Mouse (Mus musculus) thymus, postnatal 10 days (tissue): ENCODE measurements around the gene Foxn2.
"Not testable (repeated sequence)": the region's sequence is repeated elsewhere in the genome, so short reads cannot be mapped to it uniquely, and the experiment has no call there.

Experiments
- DNase-seq, 2 experiments: peaks; one replicate each; pipeline ENCODE4 v3.0.0; 2021; ENCODE audit warnings: low spot score in 2 of 2

The Foxn2 gene

DNA sequence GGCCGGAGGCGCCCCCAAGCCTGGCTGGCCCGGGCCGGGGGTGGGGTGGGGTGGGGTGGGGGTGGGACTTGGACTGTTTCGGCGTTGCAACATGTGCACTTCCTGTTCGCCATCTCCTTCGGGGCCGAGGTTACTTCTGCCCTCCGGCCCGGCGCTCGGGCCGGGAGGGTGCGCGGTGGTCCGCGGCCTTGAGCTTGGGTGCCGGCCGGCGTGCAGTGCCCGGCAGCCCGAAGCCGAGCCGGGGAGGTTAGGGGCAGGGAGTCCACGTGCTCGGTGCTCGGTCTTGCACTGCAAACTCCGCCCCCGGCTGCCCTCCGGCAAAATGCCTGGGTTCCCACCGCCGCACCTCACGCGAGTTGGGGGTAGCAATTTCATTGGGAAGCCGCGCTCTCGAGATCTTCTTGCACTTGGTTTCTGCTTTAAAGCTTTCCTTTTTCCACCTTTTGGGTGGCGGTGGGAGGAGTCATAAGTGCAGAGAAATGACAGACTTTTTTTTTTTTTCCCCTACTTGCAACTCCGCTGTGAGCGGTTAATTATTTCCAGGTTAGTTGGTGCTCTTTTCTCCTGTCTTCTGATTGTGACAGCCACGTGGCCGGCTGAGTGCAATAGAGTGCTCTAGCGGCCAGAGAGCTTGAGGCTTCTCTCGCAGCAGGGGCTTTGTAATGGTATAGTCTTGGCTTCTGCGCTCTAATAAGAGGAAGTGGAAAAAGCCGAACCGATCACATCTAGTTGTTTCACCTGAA lies 1.1 kb downstream of the Foxn2 start:
- peak; percentile 49 to 61 for DNase-seq

DNA sequence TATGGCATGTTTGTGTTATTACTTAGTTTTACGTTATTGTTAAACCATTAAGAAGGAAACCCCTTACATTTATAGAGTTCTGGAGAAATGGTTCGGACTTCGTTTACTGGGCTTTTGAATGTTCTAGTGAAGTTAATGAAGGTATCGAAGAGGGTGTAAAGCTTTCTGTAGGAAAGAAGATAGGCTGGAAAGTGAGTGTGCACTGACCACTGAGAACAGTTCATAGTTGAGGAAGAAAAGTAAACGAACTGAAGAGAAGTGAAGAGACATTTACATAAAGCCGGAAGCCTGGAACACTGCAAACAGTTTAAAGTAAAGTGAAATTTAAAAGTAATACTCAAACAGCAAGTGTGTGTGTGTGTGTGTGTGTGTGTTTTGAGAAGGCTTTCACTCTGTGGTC lies 2.1 kb downstream of the Foxn2 start:
- DNase-seq = no peak

DNA sequence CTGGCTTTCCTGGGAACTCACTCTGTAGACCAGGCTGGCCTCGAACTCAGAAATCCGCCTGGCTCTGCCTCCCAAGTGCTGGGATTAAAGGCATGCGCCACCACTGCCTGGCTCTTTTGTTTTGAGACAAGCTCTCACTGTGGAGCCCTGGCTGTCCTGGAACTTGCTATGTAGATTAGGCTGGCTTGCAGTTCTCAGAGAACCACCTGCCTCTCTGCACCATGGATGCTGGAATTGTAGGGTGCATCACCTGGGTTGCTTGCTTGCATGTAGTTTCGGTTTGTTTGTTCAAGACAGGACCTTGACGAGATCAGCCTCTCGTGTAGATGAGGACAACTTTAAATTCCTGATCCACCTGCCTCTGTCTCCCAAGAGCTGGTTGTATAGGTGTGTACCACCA lies 2.7 kb downstream of the Foxn2 start:
- DNase-seq = no peak

DNA sequence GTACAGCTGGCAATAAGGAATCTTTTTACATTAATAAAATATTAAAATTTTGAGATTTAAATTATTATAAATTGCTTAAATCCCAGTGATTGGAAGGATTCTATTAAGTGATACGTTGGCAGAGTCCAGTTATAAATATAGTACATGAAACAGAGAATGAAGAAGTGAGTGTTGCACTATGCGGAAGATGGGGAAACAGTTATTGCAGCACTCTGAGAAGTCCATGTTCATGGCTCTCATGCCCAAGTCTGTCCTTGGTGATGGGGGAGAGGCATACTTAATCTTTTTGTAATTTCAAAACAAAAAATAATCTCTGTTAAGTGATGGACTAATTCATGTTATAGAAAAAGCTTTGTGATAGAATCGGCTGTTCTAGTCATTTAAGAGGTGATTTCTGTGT lies 17.6 kb downstream of the Foxn2 start:
- DNase-seq = no peak

DNA sequence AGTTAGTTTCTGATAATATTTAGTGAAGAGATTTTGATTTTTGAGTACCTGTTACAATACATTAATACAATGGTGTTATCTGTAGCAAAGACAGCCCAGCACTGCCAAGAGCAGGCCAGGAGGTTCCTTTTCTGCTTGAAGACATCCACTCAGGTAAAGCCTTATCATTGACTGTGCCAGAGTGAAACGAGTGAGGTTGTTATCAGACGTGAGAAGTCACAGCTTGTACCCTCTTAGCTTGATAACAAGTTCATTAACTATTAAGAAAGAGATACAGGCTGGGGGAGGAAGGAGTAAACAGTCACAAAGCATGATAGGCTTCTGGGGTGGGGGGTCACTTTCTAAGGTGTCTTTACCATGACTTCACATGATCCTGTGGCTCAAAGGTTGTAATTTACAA lies 19.0 kb downstream of the Foxn2 start:
- DNase-seq = no peak

DNA sequence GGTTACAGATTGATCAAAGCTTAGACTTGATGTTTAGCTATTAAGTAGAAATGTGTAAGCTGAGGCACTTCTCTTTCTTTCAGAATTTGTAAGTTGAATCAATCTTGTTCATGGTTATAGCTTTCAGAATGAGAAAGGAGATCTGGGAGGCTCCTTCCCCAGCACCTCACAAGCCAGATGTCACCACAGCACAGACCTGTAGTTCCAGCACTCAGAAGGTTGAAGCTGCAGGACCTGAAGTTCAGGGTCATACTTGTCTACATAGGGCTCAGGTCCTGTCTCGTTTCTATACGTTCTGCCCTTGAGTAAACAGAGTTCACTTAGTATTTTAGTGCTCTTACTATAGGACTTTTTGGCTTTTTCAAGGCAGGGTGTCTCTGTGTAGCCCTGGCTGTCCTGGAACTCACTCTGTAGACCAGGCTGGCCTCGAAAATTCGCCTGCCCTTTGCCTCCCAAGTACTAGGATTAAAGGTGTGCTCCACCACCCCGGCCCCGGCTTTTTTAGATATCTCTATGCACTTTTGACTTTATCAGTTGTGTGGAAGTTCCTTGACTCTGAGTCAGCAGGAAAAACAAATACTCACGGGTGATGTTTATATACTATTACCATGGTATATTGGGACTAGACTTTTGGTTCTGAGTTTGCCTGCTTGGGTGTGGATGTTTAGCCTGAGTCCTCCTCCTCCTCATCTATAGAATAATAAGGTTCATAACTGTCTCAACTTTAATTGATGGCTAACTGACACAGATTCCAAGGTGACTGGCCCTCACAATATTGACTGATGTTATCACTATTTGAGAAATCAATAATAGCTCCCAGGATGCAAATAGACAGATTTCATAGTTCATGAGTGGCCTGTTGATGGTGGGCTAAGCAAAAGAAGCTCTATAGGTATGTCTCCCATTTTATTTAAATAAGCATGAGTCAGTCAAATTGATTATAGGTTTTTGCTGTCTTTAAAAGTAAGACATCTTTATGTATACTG lies 19.7 kb downstream of the Foxn2 start:
- no peak for DNase-seq

DNA sequence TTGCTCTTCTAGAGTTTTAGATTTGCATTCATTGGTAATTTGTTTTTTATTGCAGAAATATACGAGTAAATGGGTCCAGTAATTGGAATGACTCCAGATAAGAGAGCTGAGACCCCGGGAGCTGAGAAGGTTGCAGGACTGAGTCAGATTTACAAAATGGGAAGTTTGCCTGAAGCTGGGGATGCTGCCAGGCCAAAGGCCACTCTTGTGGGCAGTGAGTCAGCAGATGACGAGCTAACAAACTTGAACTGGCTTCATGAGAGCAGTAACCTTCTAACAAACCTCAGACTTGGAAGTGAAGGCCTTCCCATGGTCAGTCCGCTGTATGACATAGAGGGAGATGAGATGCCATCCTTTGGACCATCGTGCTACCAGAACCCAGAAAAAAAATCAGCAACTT lies 22.1 kb downstream of the Foxn2 start:
- DNase-seq = no peak

DNA sequence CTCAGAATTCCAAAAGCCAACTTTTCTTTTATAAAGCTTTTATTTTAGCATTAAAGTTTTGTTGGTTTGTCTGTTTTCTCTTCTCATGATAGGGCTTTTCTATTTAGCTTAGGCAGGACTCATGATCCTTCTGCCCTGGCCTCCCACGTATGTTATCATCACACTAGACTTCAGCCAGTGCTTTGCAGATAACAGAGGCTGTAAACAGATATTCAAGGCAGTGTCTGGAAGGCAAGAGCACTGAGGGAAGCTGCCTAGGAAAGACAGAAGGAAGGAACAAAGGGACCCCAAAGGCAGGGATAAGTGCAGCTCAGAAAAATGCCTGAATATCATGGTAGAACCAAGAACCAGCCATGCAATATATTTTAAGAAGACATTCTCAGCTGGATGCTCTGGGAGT lies 26.1 kb downstream of the Foxn2 start:
- no peak for DNase-seq

DNA sequence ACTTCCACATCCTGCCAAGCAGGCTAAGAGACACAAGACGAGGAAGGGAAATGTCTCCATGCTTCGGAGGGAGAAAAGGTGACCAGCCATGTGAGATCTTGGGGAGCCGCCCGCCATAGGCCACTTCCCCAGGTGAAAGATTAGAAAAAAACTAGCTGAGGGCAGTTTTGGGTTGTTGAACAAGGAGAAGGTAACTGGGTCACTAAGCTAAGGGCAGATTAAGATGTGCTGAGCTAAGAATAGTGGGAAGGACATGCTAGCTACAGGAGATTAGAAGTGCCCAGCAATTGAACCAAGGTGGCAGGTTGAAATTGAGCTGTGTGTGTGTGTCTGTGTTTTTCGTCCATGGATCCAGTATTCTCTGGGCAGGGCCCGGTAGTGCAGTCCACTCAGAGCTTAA lies 27.2 kb downstream of the Foxn2 start:
- no peak for DNase-seq

DNA sequence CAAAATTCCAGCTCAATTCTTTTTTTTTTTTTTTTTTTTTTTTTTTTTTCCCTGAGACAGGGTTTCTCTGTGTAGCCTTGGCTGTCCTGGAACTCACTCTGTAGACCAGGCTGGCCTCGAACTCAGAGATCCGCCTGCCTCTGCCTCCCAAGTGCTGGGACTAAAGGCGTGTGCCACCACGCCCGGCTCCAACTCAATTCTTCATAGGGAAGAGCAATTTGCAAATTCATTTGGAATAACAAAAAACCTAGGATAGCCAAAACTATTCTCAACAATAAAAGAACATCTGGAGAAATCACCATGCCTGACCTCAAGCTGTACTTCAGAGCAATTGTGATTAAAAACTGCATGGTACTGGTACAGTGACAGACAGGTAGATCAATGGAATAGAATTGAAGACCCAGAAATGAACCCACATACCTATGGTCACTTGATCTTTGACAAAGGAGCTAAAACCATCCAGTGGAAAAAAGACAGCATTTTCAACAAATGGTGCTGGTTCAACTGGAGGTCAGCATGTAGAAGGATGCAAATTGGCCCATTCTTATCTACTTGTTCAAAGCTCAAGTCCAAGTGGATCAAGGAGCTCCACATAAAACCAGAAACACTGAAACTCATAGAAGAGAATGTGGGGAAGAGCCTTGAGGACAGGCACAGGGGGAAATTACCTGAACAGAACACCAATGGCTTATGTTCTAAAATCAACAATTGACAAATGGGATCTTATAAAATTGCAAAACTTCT lies 28.3 kb downstream of the Foxn2 start:
- DNase-seq = not testable (repeated sequence)

DNA sequence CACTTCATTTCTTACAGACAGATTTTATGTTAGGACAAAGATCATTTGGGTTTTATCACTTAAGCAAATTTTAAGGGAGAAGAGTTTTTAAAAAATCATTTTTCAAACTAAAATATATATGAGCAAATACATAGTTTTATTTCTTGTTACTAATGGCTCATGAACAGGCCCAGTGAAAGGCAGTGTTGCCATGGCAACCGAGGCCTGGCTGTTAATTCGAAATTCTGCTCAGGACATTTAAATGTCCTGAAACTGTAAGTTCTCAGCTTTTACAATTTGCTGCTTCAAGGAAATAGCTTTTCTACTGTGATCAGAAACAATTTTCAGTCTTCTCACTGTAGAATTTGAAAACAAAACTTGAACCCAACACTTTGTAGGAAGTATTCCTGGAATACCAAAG lies 33.3 kb downstream of the Foxn2 start:
- DNase-seq = no peak

DNA sequence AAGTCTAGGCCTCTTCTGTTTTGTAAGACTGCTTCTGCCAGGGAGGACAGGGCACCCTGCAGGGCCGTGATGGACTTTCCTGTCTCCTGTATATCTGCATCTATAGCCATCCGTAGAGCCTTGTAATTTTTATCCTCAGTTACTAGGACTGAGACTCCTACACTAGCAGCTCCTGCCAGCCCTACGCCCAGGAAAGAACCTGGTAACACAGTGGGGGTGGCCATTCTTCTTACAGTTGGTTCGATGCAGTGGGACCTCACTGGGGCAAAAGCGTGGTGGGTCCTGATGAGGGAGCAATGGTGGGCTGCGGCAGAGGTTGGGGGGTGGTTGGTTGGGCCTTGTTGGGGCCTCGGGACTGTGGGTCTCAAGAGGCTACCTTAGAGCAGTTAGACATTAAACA lies 36.7 kb downstream of the Foxn2 start:
- no peak for DNase-seq

DNA sequence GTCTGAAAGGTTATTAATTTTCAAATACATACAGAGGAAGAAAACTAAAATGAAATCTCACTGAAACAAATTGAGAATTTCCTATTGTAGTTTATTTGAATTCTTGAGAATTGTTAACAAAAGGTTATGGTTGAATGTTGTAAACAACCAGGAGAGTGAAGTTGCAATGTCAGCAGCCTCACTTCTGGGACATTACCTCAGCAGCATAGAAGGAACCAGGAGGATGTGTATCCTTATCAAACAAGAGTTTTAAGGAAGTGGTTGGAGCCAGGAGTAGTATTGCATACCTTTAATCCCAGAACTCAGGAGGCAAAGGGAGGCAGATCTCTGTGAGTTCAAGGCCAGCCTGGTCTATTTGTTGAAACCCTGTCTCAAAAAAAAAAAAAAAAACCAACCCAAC lies 37.2 kb downstream of the Foxn2 start:
- no peak for DNase-seq

DNA sequence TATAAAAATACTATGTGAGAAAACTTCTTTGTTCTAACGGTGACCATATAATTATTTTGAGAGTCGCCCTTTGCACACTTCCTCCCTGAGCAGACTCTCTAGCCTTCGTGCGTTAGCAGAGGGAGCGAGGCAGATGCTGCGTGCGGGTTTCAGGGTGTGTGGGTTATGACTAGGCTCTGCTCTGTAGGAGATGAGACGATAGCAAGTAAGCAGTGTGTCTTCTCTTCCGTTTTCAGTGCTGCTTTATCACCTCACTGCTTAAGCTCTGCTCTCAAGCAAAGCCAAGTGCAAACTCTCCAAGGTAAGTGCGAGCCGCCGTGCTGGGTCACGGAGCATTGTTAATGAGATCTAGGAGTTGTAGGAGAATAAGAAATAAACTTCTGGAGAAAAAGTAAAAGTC lies 38.5 kb downstream of the Foxn2 start:
- DNase-seq = no peak

DNA sequence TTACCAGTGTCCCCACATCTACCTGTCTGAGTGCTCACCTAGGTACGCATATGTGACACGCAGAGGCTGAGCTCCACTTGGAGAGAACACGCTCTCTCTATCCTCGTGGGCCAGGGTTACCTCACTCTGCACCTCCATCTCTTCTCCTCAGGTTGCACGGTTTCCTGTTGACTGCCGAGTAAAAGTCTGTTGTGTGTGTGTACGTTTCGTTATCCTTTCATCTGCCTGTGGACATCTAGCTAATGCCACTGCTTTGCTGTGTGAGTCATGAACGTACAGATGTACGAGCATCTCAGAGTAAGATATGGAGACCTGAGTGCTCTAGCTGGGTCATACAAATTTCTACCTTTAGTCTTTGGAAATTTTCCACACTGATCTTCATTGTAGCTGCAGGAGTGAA lies 39.9 kb downstream of the Foxn2 start:
- DNase-seq = no peak

DNA sequence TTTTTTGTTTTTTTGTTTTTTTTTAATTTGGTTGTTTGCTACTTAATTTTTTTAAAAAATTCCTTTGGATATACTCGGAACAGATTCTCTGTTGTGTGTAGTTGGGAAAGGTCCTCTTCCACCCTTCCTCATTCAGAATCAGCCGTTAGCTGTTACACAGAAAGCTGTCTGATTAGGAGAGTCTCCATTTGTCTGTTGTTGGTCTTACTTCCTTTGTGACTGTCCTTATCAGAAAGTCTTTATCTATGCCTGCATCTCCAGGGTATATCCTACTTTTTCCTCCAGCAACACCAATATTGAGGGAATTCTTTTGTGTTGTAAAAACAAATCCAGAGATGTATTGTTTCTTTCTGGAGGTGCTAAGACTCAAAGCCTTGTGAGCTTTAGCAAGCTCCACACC lies 40.6 kb downstream of the Foxn2 start:
- no peak for DNase-seq

DNA sequence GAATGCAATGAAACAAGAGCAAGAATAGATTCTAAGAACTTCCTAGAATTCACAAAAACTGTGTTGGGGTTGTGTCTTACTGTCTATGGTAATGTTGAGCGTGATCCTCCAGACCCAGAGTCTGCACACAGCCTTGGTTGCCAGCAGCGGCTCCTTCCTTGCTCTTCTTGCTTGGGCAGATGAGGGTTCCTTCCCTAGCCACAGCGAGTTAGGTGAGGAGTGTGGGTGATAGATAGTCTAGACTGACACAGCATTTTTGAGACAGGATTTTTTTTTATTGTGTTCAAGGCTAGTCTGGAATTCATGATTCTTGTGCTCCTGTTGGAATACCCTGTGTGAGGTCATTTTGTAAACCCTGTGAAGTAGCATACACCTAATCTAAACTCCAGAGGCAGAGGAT lies 41.1 kb downstream of the Foxn2 start:
- DNase-seq = no peak

DNA sequence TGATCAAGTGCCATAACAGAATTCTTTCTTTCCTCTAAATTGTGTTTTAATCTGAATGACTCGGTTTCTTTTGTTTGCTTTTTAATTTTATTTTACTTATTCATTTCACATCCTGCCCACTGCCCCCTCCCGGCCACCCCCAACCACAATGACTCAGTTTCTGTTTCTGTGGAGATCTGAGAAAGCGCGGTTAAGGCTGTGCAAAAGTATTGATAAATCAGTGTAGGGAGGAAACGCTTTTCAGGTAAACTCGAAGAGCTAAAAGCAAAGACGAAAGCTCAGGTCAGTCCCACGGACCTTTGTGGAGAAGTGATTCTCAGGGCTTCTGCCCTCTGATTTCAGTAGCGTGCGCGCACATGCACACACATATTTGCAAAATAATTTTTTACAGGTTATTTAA lies 44.0 kb downstream of the Foxn2 start:
- DNase-seq = no peak

DNA sequence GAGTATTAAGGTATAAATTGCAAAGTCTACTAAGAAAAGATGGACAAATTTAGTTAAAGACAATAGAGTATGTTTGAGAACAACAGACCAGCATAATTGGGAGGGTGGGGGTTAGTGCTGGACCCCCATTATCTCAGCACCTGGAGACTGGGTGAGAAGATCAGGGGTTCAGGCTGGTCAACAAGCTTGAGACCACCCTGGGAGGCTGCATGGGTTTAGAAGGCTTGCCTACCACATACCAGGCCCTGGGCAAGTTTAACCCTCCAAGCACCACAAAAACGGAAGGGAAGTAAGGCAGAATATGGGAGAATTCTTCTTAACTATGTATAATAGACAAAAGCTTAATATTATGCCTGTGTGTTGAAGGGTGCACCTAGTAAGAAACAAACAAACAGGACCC lies 44.4 kb downstream of the Foxn2 start:
- DNase-seq = no peak

DNA sequence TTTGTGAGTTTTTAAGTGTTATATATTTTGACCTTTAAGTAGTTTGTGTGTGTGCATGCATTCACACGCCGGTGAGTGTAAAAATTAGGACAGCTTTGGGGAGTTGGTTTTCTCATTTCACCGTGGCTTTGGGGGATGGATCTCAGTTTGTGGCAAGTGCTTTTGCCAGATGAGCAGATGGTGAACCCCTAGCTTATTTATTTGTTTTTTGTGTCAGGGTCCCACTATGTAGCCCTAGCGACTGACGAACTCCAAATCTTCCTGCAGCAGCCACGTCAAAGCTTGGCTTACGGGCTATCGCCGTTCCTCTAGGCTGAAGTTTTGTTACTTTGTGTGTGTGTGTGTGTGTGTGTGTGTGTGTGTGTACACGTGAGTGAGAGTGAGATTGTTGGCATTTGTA lies 50.0 kb downstream of the Foxn2 start:
- DNase-seq = no peak

DNA sequence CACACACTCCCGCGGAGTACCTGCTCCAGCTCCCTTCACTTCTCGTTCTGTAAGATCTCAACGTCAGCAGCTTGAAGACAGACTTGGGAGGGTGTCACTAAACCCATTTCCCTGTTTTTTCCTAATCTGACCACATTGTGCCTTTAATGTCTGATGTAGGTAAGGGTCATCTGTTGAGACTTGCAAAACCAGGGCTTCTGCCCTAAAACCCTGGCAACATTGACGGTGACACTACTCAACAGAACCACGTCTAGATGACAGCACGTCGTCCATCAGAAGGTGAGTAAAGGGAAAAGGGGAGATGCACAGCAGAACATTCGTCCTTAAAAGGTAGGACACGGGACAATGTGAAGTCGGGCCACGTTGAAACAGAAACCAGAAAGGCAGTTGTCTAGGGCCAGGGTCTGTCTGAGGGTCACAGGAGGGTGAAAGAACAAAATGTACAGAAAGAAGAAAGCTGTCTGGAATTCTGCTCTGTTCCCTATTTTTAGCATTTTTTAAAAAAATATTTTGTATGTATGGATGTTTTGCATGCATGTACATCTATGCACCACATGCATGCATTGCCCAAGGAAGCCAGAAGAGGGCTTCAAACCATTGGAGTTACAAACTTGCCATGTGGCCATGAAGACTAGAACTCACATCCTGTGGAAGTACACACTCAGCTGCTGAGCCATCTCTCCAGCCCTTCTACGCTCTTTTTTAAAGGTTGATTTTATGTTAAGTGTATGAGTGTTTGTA lies 51.0 kb downstream of the Foxn2 start:
- no peak for DNase-seq

DNA sequence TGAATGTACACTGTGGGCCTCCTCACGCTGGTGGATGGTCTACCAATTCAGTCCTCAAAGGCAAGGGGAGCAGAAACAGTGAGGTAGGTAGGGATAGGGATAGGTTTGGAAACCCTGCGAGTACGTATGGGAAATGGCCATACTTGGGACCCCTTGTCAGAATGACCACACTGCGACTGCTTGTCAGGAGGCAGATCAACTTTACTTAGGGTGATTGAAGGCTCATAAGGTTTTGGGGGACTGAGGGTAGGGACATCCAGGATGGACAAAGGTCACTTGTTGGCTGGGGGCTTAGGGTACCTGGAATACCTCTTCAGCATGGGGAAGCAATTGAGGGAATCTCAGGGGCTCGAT lies 51.6 kb downstream of the Foxn2 start:
- no peak for DNase-seq
